Mouse (Mus musculus) splenic B cell, adult 2 months (primary cell): Measurements from ENCODE around the gene Islr.

Source experiments
- DNase-seq: peaks from one replicate; pipeline ENCODE4 v3.0.0-alpha.2; 2011; ENCODE audit warnings: low read depth, low spot score
- H3K27me3 ChIP-seq: 2 replicates; pipeline ENCODE4 v1.6.1; 2012; ENCODE audit warnings: mild to moderate bottlenecking, low read length, moderate library complexity, mixed read lengths; ENCODE audit not compliant: control insufficient read depth, poor library complexity, insufficient read depth, severe bottlenecking
- H3K36me3 ChIP-seq: 2 replicates; pipeline ENCODE4 v1.6.1; 2012; ENCODE audit warnings: mild to moderate bottlenecking, low read length, moderate library complexity, mixed read lengths; ENCODE audit not compliant: control insufficient read depth, poor library complexity, insufficient read depth, severe bottlenecking

The Islr gene

GRCm38 (mm10) chr9:58158541-58159311, 45.4 kb downstream of the Islr start:
- Histone ChIP-seq H3K27me3 (no peaks in the 10 kb centered on the region; the same call in 1 of the 2 replicates), H3K36me3 (no peaks in the 10 kb centered on the region)
- DNase-seq = no peak

GRCm38 (mm10) chr9:58157838-58158237, 46.3 kb downstream of the Islr start:
- H3K36me3 ChIP-seq = no peaks in the 10 kb centered on the region
- DNase-seq = no peak
- no peaks in the 10 kb centered on the region for H3K27me3 ChIP-seq

GRCm38 (mm10) chr9:58156819-58157560, 47.1 kb downstream of the Islr start:
- H3K36me3 ChIP-seq = no peaks in the 10 kb centered on the region
- no peaks in the 10 kb centered on the region for H3K27me3 ChIP-seq
- no peak for DNase-seq

DNA sequence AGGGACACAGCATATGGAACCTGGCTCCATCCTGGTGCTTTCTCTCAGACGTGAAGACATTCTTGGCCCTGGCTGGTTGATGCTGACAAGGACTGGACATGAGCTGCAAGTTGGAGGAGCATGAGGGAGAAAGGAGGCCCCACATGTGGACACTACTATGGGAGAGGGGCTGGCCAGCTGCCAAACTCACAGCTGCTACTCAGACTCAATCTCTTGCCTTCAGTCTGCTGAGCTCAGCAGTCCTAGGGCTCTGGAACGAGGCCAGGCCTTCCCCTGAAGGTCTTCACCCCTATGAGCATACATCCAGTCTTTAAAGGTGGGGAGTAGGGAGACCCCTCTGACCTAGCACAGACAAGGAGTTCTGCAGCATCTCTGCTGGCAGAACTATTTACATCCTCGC, 48.7 kb downstream of the Islr start:
- no peak for DNase-seq
- H3K36me3 ChIP-seq = no peaks in the 10 kb centered on the region
- no peaks in the 10 kb centered on the region for H3K27me3 ChIP-seq

DNA sequence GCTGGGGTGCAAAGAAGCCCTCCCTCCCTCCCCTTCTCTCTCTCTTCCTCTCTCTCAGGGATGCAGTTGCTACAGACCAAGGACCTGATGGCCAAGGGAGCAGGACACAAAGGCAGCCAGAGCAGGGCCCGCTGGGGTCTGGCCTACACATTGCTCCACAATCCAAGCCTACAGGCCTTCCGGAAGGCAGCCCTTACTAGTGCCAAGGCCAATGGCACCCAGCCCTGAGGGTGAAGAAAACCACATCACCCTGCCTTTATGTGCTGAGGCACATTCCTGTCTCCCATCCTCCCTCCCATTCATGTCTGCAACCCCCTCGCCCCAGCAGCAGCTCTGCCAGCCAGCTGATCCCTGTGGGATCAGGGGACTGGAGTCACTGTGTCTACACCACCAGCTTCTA, 51.0 kb downstream of the Islr start:
- Histone ChIP-seq H3K36me3 (no peaks in the 10 kb centered on the region), H3K27me3 (no peaks in the 10 kb centered on the region)
- no peak for DNase-seq

- DNase-seq = no peak
- H3K27me3 ChIP-seq = no peaks in the 10 kb centered on the region
- no peaks in the 10 kb centered on the region for H3K36me3 ChIP-seq
These were observed 53.3 kb downstream of the Islr start for GRCm38 (mm10) chr9:58150733-58151361.

GRCm38 (mm10) chr9:58148806-58149205, 55.3 kb downstream of the Islr start:
- Histone ChIP-seq H3K27me3 (no peaks in the 10 kb centered on the region), H3K36me3 (no peaks in the 10 kb centered on the region)
- DNase-seq = no peak

DNA sequence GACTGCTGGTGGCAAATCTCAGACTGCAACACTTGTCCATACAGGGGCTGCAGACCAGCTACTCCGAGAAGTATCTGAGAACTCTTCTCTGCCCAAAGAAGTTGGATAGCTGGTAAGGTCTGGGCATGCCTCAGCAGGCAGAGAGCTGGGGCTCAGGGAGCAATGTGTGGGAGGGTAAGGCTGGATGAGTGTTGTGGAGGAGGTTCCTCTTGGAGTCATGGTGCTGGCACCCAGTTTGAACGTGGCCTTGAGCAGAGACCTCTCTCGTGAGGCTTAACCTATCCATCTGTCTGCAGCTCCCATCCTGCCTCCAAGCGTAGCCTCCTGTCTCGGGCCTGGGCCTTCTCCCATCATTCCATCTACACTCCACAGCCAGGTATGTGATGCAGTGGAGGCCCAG, 58.7 kb downstream of the Islr start:
- no peak for DNase-seq
- Histone ChIP-seq H3K27me3 (no peaks in the 10 kb centered on the region), H3K36me3 (no peaks in the 10 kb centered on the region)

DNA sequence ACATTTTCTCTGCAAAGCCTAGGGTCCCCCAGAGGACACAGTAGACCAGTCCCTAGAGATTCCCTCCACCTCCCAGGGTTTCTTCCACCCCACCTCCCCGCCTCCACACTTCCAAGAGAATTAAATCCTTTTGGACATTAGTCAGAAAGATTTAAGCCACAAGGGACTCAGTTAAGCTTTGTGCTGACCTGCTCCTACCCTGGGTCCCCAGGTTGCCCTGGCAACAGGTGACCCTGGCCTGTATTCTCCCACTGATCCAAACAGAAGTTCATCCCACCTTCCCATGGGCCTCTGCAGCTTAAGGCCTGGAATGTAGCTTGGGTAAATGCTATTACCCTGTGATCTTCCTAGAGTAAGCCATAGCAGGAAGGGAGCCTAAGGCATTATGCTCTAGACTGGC, 59.4 kb downstream of the Islr start:
- H3K36me3 ChIP-seq = no peaks in the 10 kb centered on the region
- no peaks in the 10 kb centered on the region for H3K27me3 ChIP-seq
- DNase-seq = no peak

- H3K27me3 ChIP-seq = no peaks in the 10 kb centered on the region
- no peaks in the 10 kb centered on the region for H3K36me3 ChIP-seq
- no peak for DNase-seq
These were observed 60.7 kb downstream of the Islr start for GRCm38 (mm10) chr9:58143419-58143818.

- DNase-seq = no peak
- no peaks in the 10 kb centered on the region for H3K27me3 ChIP-seq
- no peaks in the 10 kb centered on the region for H3K36me3 ChIP-seq
These were observed 64.2 kb downstream of the Islr start for GRCm38 (mm10) chr9:58139947-58140346.

- Histone ChIP-seq H3K36me3 (no peaks in the 10 kb centered on the region), H3K27me3 (no peaks in the 10 kb centered on the region)
- DNase-seq = no peak
These were observed 68.2 kb downstream of the Islr start for GRCm38 (mm10) chr9:58135921-58136321.

DNA sequence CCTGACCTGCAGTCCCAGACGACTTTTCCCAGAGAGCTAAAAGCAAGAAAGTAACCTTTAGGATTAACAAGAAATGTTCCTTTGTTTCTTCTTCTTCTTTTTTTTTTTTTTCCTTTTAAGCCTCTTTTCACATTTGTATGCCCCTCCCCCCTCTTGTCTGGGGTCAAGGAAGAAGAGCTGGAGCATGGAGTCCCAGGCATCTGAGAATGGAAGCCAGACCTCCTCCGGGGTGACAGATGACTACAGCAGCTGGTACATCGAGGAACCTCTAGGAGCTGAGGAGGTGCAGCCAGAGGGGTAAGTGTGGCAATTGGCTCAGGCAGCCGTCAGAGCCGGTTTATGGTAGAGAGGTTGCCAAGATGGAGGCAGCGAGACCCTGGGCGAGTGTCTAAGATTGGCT, 69.2 kb downstream of the Islr start:
- no peaks in the 10 kb centered on the region for H3K36me3 ChIP-seq
- no peak for DNase-seq
- H3K27me3 ChIP-seq = no peaks in the 10 kb centered on the region

GRCm38 (mm10) chr9:58133893-58134884, 69.9 kb downstream of the Islr start:
- DNase-seq = no peak
- no peaks in the 10 kb centered on the region for H3K27me3 ChIP-seq
- H3K36me3 ChIP-seq = no peaks in the 10 kb centered on the region
